Mouse (Mus musculus): ENCODE measurements around the gene Gm13723. TPM values are rescaled to one million over a fixed set of nuclear protein-coding genes. Genes with fewer than 3 reads are reported as not detected.

Gene Gm13723
- not detected for polyA plus RNA-seq (2021)

GRCm38 (mm10) chr2:86874702-86875101 lies at the start of gene Gm13723:
TSS of gene Gm13723 (minus strand) at chr2:86874802.
- ATAC-seq (no peak), DNase-seq (ENCODE audit: low read depth, low spot score) (no peak)
- CTCF ChIA-PET = no interaction called here
- H3K27me3 ChIP-seq = no peaks in the 10 kb centered on the region
- no peak for TF ChIP-seq CTCF (IDR thresholded peaks at IDR 0.05)
- POLR2A ChIA-PET = no interaction called here
- in situ Hi-C loops (cut with MboI; ENCODE audit: low pct_unique_long_range_greater_than_20kb) = no loop called here

- CTCF ChIA-PET = no interaction called here
- POLR2A ChIA-PET = no interaction called here
- DNase-seq (ENCODE audit: low read depth, low spot score) (no peak), ATAC-seq (no peak)
- no peaks in the 10 kb centered on the region for H3K27me3 ChIP-seq
- no peak for TF ChIP-seq CTCF (IDR thresholded peaks at IDR 0.05)
- in situ Hi-C loops (cut with MboI; ENCODE audit: low pct_unique_long_range_greater_than_20kb) = no loop called here
These were observed 31.0 kb upstream of the Gm13723 start for GRCm38 (mm10) chr2:86905647-86906046.

- CTCF ChIA-PET = no interaction called here
- in situ Hi-C loops (cut with MboI; ENCODE audit: low pct_unique_long_range_greater_than_20kb) = no loop called here
- no peak for TF ChIP-seq CTCF (IDR thresholded peaks at IDR 0.05)
- no peak for ATAC-seq
- POLR2A ChIA-PET = no interaction called here
- no peak for DNase-seq (ENCODE audit: low read depth, low spot score)
- no peaks in the 10 kb centered on the region for H3K27me3 ChIP-seq
These were observed 17.5 kb upstream of the Gm13723 start, which contains the start of gene Olfr1097 for GRCm38 (mm10) chr2:86892116-86892515. TSS of gene Olfr1097 (minus strand) at chr2:86892216.

- ChIA-PET POLR2A (no interaction called here), CTCF (no interaction called here)
- no peak for DNase-seq (ENCODE audit: low read depth, low spot score)
- in situ Hi-C loops (cut with MboI; ENCODE audit: low pct_unique_long_range_greater_than_20kb) = no loop called here
- H3K27me3 ChIP-seq = no peaks in the 10 kb centered on the region
- TF ChIP-seq CTCF (IDR thresholded peaks at IDR 0.05) = no peak
- no peak for ATAC-seq
These were observed 23.0 kb downstream of the Gm13723 start, which contains the start of gene Olfr1095 for GRCm38 (mm10) chr2:86851596-86851995. TSS of gene Olfr1095 (minus strand) at chr2:86851696.

- TF ChIP-seq CTCF (IDR thresholded peaks at IDR 0.05) = no peak
- CTCF ChIA-PET = no interaction called here
- no peaks in the 10 kb centered on the region for H3K27me3 ChIP-seq
- ATAC-seq (no peak), DNase-seq (ENCODE audit: low read depth, low spot score) (no peak)
- POLR2A ChIA-PET = no interaction called here
- in situ Hi-C loops (cut with MboI; ENCODE audit: low pct_unique_long_range_greater_than_20kb) = no loop called here
These were observed 50.2 kb downstream of the Gm13723 start, which contains the start of gene Olfr1094 for GRCm38 (mm10) chr2:86824363-86824762. TSS of gene Olfr1094 (plus strand) at chr2:86824663.

Other genes with a start within 250 kb of the Gm13723 start
- not detected for gene Olfr1084, start 235.1 kb downstream of the Gm13723 start, polyA plus RNA-seq (2021)
- not detected for gene Olfr1085, start 212.8 kb downstream of the Gm13723 start, polyA plus RNA-seq (2021)
- not detected for gene Olfr1086, start 194.7 kb downstream of the Gm13723 start, polyA plus RNA-seq (2021)
- not detected for gene Olfr1087, start 176.4 kb downstream of the Gm13723 start, polyA plus RNA-seq (2021)
- gene Olfr1089, start 141.1 kb downstream of the Gm13723 start, polyA plus RNA-seq (2021) = not detected
- gene Olfr1090, start 115.8 kb downstream of the Gm13723 start, polyA plus RNA-seq (2021) = not detected
- not detected for gene Olfr1093, start 92.3 kb downstream of the Gm13723 start, polyA plus RNA-seq (2021)
- not detected for gene Olfr141, start 64.8 kb downstream of the Gm13723 start, polyA plus RNA-seq (2021)
- not detected for gene Olfr1094, start 50.1 kb downstream of the Gm13723 start, polyA plus RNA-seq (2021)
- gene Olfr1095, start 23.1 kb downstream of the Gm13723 start, polyA plus RNA-seq (2021) = not detected
- gene Olfr1097, start 17.4 kb upstream of the Gm13723 start, polyA plus RNA-seq (2021) = not detected
- gene Olfr1098, start 49.7 kb upstream of the Gm13723 start, polyA plus RNA-seq (2021) = not detected
- not detected for gene Olfr1099, start 85.9 kb upstream of the Gm13723 start, polyA plus RNA-seq (2021)
- not detected for gene Olfr1100, start 105.2 kb upstream of the Gm13723 start, polyA plus RNA-seq (2021)
- not detected for gene Olfr1101, start 116.4 kb upstream of the Gm13723 start, polyA plus RNA-seq (2021)
- gene Olfr1102, start 123.6 kb upstream of the Gm13723 start, polyA plus RNA-seq (2021) = not detected
- not detected for gene Olfr1104, start 152.3 kb upstream of the Gm13723 start, polyA plus RNA-seq (2021)
- not detected for gene Olfr1105, start 161.7 kb upstream of the Gm13723 start, polyA plus RNA-seq (2021)
- not detected for gene Olfr1106, start 177.5 kb upstream of the Gm13723 start, polyA plus RNA-seq (2021)
- gene Olfr1107, start 201.0 kb upstream of the Gm13723 start, polyA plus RNA-seq (2021) = not detected
- not detected for gene Olfr1109, start 221.2 kb upstream of the Gm13723 start, polyA plus RNA-seq (2021)
- gene Olfr259, start 239.8 kb upstream of the Gm13723 start, polyA plus RNA-seq (2021) = not detected